Mouse (Mus musculus): ENCODE data around the gene Prss40. TPM values are rescaled to one million over a fixed set of nuclear protein-coding genes. Genes with fewer than 3 reads are reported as not detected.

The Prss40 gene
- polyA plus RNA-seq, 1 experiment: not detected

- TF ChIP-seq FLI1 (IDR thresholded peaks at IDR 0.05; ENCODE audit: low read length): no peak
- no peak for TF ChIP-seq GATA1 (IDR thresholded peaks at IDR 0.05; ENCODE audit: borderline replicate concordance, low read length)
These were observed 44.1 kb downstream of the Prss40 start for GRCm38 (mm10) chr1:34516595-34516994.

GRCm38 (mm10) chr1:34513068-34513467 is 47.7 kb downstream of the Prss40 start:
- no peaks in the 10 kb centered on the region for H3K36me3 ChIP-seq (replicated peaks; ENCODE audit: low read length)
- peaks cover 19% of the 10 kb centered on the region for H3K9me3 ChIP-seq
- TF ChIP-seq FLI1 (IDR thresholded peaks at IDR 0.05; ENCODE audit: low read length) (no peak), GATA1 (IDR thresholded peaks at IDR 0.05; ENCODE audit: borderline replicate concordance, low read length) (no peak)
- peaks cover 31% of the 10 kb centered on the region for H3K27me3 ChIP-seq (replicated peaks)
- peaks cover 25% of the 10 kb centered on the region for H3K4me1 ChIP-seq
- H3K4me3 ChIP-seq (replicated peaks): no peak overlapping the region

More at GRCm38 (mm10) chr1:34516595-34516994, 44.1 kb downstream of the Prss40 start:
- Histone ChIP-seq H3K9me3 (peaks cover 16% of the 10 kb centered on the region), H3K36me3 (replicated peaks; ENCODE audit: low read length) (no peaks in the 10 kb centered on the region), H3K4me1 (peaks cover 20% of the 10 kb centered on the region), H3K27me3 (replicated peaks) (peaks cover 39% of the 10 kb centered on the region), H3K4me3 (replicated peaks) (no peak overlapping the region)

GRCm38 (mm10) chr1:34511027-34511426 is 49.7 kb downstream of the Prss40 start:
- H3K4me1 ChIP-seq: peaks cover 20% of the 10 kb centered on the region
- peaks cover 34% of the 10 kb centered on the region for H3K27me3 ChIP-seq (replicated peaks)
- peak overlapping the region; percentile 90 for H3K4me3 ChIP-seq (replicated peaks)
- peaks cover 24% of the 10 kb centered on the region for H3K9me3 ChIP-seq
- no peaks in the 10 kb centered on the region for H3K36me3 ChIP-seq (replicated peaks; ENCODE audit: low read length)
- TF ChIP-seq GATA1 (IDR thresholded peaks at IDR 0.05; ENCODE audit: borderline replicate concordance, low read length) (no peak), FLI1 (IDR thresholded peaks at IDR 0.05; ENCODE audit: low read length) (no peak)

- Histone ChIP-seq H3K9me3 (peaks cover 19% of the 10 kb centered on the region), H3K36me3 (replicated peaks; ENCODE audit: low read length) (no peaks in the 10 kb centered on the region), H3K4me1 (peaks cover 25% of the 10 kb centered on the region), H3K4me3 (replicated peaks) (peak overlapping the region; percentile 90), H3K27me3 (replicated peaks) (peaks cover 33% of the 10 kb centered on the region)
- TF ChIP-seq GATA1 (IDR thresholded peaks at IDR 0.05; ENCODE audit: borderline replicate concordance, low read length): no peak
- TF ChIP-seq FLI1 (IDR thresholded peaks at IDR 0.05; ENCODE audit: low read length): no peak
These were observed 50.2 kb downstream of the Prss40 start for GRCm38 (mm10) chr1:34510575-34510981.

- Histone ChIP-seq H3K27me3 (replicated peaks) (peaks cover 28% of the 10 kb centered on the region), H3K4me3 (replicated peaks) (no peak overlapping the region), H3K9me3 (peaks cover 14% of the 10 kb centered on the region), H3K4me1 (peaks cover 24% of the 10 kb centered on the region), H3K36me3 (replicated peaks; ENCODE audit: low read length) (no peaks in the 10 kb centered on the region)
- TF ChIP-seq GATA1 (IDR thresholded peaks at IDR 0.05; ENCODE audit: borderline replicate concordance, low read length) (no peak), FLI1 (IDR thresholded peaks at IDR 0.05; ENCODE audit: low read length) (no peak)
These were observed 52.8 kb downstream of the Prss40 start for GRCm38 (mm10) chr1:34507986-34508385.

GRCm38 (mm10) chr1:34505970-34506551 is 54.7 kb downstream of the Prss40 start:
- Histone ChIP-seq H3K4me1 (peaks cover 25% of the 10 kb centered on the region), H3K36me3 (replicated peaks; ENCODE audit: low read length) (no peaks in the 10 kb centered on the region), H3K27me3 (replicated peaks) (peaks cover 37% of the 10 kb centered on the region), H3K9me3 (peaks cover 14% of the 10 kb centered on the region), H3K4me3 (replicated peaks) (peak overlapping the region; percentile 17)
- TF ChIP-seq FLI1 (IDR thresholded peaks at IDR 0.05; ENCODE audit: low read length) (no peak), GATA1 (IDR thresholded peaks at IDR 0.05; ENCODE audit: borderline replicate concordance, low read length) (no peak)

- TF ChIP-seq FLI1 (IDR thresholded peaks at IDR 0.05; ENCODE audit: low read length) (no peak), GATA1 (IDR thresholded peaks at IDR 0.05; ENCODE audit: borderline replicate concordance, low read length) (no peak)
- Histone ChIP-seq H3K9me3 (peaks cover 14% of the 10 kb centered on the region), H3K27me3 (replicated peaks) (peaks cover 37% of the 10 kb centered on the region), H3K4me3 (replicated peaks) (no peak overlapping the region), H3K4me1 (peaks cover 17% of the 10 kb centered on the region), H3K36me3 (replicated peaks; ENCODE audit: low read length) (no peaks in the 10 kb centered on the region)
These were observed 55.4 kb downstream of the Prss40 start for GRCm38 (mm10) chr1:34505307-34505706.

GRCm38 (mm10) chr1:34502991-34503390 is 57.8 kb downstream of the Prss40 start:
- H3K4me3 ChIP-seq (replicated peaks): no peak overlapping the region
- H3K36me3 ChIP-seq (replicated peaks; ENCODE audit: low read length): no peaks in the 10 kb centered on the region
- peaks cover 11% of the 10 kb centered on the region for H3K9me3 ChIP-seq
- TF ChIP-seq FLI1 (IDR thresholded peaks at IDR 0.05; ENCODE audit: low read length): no peak
- TF ChIP-seq GATA1 (IDR thresholded peaks at IDR 0.05; ENCODE audit: borderline replicate concordance, low read length): no peak
- peaks cover 53% of the 10 kb centered on the region for H3K27me3 ChIP-seq (replicated peaks)
- peaks cover 13% of the 10 kb centered on the region for H3K4me1 ChIP-seq

Other genes with a start within 250 kb of the Prss40 start
- 10.1 and 36.5 TPM in 2 replicates for gene Ccdc115, start 121.3 kb downstream of the Prss40 start, polyA plus RNA-seq (2012; ENCODE audit: insufficient read depth, low replicate concordance)
- gene Imp4, start 121.1 kb downstream of the Prss40 start, polyA plus RNA-seq (2012; ENCODE audit: insufficient read depth, low replicate concordance): 11.7 and 61.2 TPM in 2 replicates
- 398 and 732 TPM in 2 replicates for gene Ptpn18, start 101.2 kb downstream of the Prss40 start, polyA plus RNA-seq (2012; ENCODE audit: insufficient read depth, low replicate concordance)
- gene Prss39, start 62.5 kb downstream of the Prss40 start, polyA plus RNA-seq (2012; ENCODE audit: insufficient read depth, low replicate concordance): 0.17 TPM in 1 of 2 replicates, not detected in the other
- gene Cfc1, start 25.3 kb downstream of the Prss40 start, polyA plus RNA-seq (2012; ENCODE audit: insufficient read depth, low replicate concordance): not detected in 2 replicates
- 0.50 TPM in 1 of 2 replicates, not detected in the other for gene Amer3, start 18.7 kb upstream of the Prss40 start, polyA plus RNA-seq (2012; ENCODE audit: insufficient read depth, low replicate concordance)

Measured in megakaryocyte, embryonic 14.5 days (primary cell).